Mouse (Mus musculus) lung, adult 2 months (tissue): ENCODE data around the gene Pdzd7. TPM values are rescaled to one million over a fixed set of nuclear protein-coding genes. Genes with fewer than 3 reads are reported as not detected.

ENCODE experiments used
- DNase-seq: peaks from one replicate; pipeline ENCODE4 v3.0.0; 2022
- H3K4me1 ChIP-seq: fragments of 200-500 bp; 2 replicates; pipeline ENCODE4 v1.6.1; 2011; ENCODE audit warnings: low read length; ENCODE audit not compliant: control insufficient read depth, insufficient read depth
- H3K4me3 ChIP-seq: fragments of 200-500 bp; replicated peaks from 2 replicates; pipeline ENCODE3; 2011; ENCODE audit warnings: low read depth, mild to moderate bottlenecking, control low read depth, low read length; ENCODE audit errors: extremely low read depth
- CTCF ChIP-seq: fragments of 200-500 bp; IDR thresholded peaks from 2 replicates; pipeline ENCODE4 v1.5.1; 2011; ENCODE audit warnings: mild to moderate bottlenecking, low read length, control low read depth; ENCODE audit not compliant: insufficient read depth
- POLR2A ChIP-seq: fragments of 200-500 bp; IDR thresholded peaks from 2 replicates; pipeline ENCODE4 v1.6.1; 2011; ENCODE audit warnings: low read depth, mild to moderate bottlenecking, control low read depth, low read length, borderline replicate concordance; ENCODE audit errors: extremely low read depth
- WGBS: fragments of 180-500 bp; shearing (Covaris S2); methylation state at CpG from one replicate; pipeline ENCODE4 v1.1.7; 2018; 5-methylcytosine and 5-hydroxymethylcytosine counted together
- polyA plus RNA-seq: library from polyadenylated mRNA; depleted of rRNA; stranded (reverse); fragments of >200 nt; gene quantifications from 2 replicates; pipeline ENCODE4 v1.2.3, GENCODE M21; 2012

Pdzd7 gene
- polyA plus RNA-seq, 1 experiment = 0.64 TPM

DNA sequence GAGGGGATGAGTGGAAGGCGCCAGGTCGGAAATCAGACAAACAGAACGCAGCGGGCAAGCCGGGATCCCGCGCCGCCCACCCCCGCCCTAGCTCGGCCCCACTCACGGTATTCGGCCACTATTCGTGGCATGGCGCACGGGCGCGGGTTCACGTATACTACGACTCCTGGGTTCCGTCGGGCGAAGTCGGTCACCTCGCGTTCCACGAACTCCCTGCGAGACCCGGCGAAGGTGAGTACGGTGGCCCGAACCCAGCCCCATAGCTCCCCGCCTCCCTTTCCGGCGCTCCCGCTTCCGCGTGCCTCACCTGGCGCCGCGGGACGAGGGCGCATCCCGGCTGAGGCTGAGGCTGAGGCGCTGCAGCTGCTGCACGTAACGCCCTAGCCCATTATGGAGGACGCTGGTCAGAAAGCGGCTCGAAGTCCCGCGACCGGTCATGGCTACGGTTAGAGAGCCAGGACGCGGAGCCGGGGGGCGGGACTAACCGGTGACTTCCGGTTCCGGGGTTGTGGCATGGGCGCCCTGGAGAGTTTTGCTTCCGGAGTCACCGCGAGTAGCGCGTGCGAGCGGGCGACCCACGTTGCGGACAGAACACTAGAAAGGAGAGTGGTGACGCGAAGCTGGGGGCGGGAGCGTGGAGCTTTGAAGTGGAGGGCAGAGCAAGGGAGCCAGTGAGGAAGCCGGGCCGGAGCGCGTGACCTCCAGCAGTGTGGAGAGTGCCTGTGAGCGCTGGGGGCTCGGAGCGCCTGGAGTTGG lies 39.4 kb downstream of the Pdzd7 start, which contains the start of gene Mrpl43:
Gene Mrpl43, minus strand, starts transcription at position 486 of the 756 bp plus-strand sequence.
- TF ChIP-seq CTCF = no peak
- TF ChIP-seq POLR2A = peak; percentile 56; the same call in 1 of the 2 replicates
- under 1% methylated on average over 82 of the region's 82 CpGs for WGBS
- Histone ChIP-seq H3K4me3 (peak within 1 kb of the TSS; percentile 96), H3K4me1 (peaks cover 10% of the 10 kb centered on the region)
- peak; percentile 99 for DNase-seq

- DNase-seq = peak; percentile 54
- WGBS = 8% methylated on average over 16 of the region's 16 CpGs
- TF ChIP-seq POLR2A (no peak), CTCF (no peak)
- peaks cover 10% of the 10 kb centered on the region for H3K4me1 ChIP-seq
- peak within 1 kb of the TSS; percentile 96 for H3K4me3 ChIP-seq
Observed at GRCm38 (mm10) chr19:45005444-45005843, 40.1 kb downstream of the Pdzd7 start, which contains the start of gene Twnk. Twnk (plus strand) TSS chr19:45005663.

DNA sequence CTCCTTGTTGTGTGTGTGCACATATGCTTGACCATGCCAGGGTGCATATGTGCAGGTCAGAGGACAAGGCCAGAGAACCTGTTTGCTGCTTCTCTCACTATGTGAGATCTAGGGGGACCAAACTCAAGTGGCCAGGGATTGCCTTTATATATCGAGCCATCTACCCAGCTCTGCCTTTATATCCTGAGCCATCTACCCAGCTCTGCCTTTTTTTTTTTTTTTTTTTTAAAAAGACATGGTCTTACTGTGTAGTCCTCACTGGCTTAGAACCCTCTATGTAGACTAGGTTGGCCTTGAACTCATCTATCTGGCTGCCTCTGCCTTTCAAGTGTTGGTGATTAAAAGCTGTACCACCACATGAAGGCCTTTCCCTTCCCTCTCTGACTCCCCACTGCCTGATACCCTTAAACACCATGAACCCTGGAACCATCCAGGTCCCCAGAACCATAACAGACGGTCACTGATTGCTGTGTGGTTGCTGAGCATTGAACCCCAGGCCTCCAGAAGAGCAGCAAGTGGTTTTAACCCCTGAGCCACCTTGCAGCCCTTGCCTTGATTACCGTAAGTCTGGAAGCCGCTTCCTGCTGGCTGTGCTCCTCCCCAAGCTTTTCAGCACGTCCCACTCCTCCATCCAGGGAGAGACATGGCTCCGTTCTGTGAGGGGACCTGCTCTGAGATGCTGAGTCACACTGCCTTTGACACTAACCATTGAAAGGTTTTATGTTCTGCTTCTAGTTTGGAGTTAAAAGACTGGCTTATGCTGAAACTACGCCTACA lies 41.6 kb downstream of the Pdzd7 start:
- H3K4me3 ChIP-seq = no peak overlapping the region
- DNase-seq = no peak
- WGBS = 88% methylated on average over 7 of the region's 7 CpGs
- TF ChIP-seq CTCF (no peak), POLR2A (no peak)
- peaks cover 10% of the 10 kb centered on the region for H3K4me1 ChIP-seq

DNA sequence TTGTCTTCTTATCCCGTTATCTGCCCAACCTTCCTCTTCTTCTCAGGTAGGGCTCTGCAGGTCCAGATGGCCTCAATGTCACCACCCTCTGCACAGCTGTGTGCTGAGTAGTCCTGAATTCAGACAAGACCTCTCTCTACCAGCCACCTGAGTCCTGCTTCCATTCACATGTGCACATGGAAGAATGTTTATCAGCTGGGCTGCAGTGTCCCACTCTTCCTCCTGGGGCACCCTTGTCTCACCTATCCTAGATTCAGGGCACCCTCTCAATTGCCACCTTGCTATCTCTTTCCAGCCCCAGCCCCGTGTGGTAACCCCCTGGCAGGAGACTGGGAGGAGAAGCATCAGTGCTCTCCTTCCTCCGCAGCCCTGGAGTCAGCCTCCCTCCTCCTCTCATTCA lies 43.2 kb downstream of the Pdzd7 start:
- 64% methylated on average over 3 of the region's 3 CpGs for WGBS
- Histone ChIP-seq H3K4me3 (no peak overlapping the region), H3K4me1 (peaks cover 10% of the 10 kb centered on the region)
- TF ChIP-seq POLR2A = no peak
- 0 out of 2 replicates have a peak, but pooled peaks have one; percentile 18 for TF ChIP-seq CTCF
- DNase-seq = no peak

- TF ChIP-seq CTCF (no peak), POLR2A (no peak)
- Histone ChIP-seq H3K4me1 (no peaks in the 10 kb centered on the region), H3K4me3 (no peak overlapping the region)
- WGBS = 78% methylated on average over 8 of the region's 8 CpGs
- DNase-seq = no peak
Observed at GRCm38 (mm10) chr19:44999647-45000046, 45.9 kb downstream of the Pdzd7 start.

DNA sequence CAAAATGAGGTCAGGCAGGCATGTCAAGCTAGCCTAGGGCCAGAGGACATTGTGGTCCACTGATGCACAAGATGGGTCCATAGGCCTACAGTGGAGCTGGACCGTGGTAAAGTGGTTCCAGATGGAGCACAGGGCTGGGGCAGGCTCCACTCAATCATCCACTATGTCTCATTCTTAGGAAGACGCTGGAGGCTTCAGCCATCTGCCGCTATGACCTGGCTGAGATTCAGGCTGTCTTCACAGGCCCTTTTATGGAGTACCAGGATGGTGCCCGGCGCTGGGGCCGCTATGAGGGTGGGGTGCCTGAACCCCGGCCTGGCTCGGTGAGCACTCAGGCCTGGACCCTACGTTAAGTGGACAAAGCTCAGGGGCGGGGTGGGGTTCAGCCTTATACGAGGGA lies 47.7 kb downstream of the Pdzd7 start:
- WGBS = 85% methylated on average over 11 of the region's 11 CpGs
- TF ChIP-seq CTCF (no peak), POLR2A (no peak)
- no peak for DNase-seq
- H3K4me3 ChIP-seq = no peak overlapping the region
- H3K4me1 ChIP-seq = no peaks in the 10 kb centered on the region

- no peak for TF ChIP-seq CTCF
- TF ChIP-seq POLR2A = no peak
- 62% methylated on average over 7 of the region's 7 CpGs for WGBS
- no peak for DNase-seq
- Histone ChIP-seq H3K4me1 (peaks cover 2% of the 10 kb centered on the region; the same call in 1 of the 2 replicates), H3K4me3 (no peak overlapping the region)
Observed at GRCm38 (mm10) chr19:44992712-44993111, 52.8 kb downstream of the Pdzd7 start.

DNA sequence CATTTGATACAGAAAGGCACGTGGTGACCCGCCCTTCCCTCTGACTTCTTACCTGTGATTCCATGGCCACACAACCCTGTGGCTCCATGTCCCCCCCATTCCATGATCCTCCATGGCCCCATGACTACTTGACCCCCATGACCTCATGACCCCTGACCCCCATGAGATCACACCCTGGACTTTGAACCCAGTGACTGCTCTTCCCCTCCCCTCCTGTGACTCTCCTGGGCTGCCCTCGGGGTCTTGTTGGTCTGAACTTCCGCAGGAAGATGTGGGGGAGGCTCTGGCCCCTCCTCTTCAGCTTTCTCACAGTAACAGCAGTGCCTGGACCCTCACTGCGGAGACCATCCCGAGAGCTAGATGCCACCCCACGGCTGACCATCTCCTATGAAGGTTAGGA lies 53.3 kb downstream of the Pdzd7 start:
- TF ChIP-seq POLR2A (no peak), CTCF (no peak)
- H3K4me3 ChIP-seq = no peak overlapping the region

DNA sequence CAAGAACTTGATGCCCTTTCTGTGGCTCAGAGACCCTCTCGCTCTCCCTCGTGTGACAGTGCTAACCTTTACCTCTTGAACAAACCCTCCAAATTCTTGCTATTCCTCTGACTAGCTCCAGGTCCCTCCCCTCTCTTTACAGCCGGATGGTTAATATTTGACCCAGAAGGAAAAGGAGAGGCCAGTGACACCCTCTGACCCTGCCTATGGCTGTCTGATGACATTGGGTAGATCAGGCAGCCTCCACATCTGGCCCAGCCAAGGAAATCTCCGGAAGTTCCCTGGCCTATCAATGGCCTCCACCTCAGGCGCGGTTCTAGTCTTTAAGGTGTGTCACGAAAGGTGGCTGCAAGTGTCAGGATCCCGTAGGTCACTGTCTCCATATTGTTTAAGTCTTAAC lies 54.5 kb downstream of the Pdzd7 start:
- Histone ChIP-seq H3K4me1 (peaks cover 2% of the 10 kb centered on the region; the same call in 1 of the 2 replicates), H3K4me3 (no peak overlapping the region)
- WGBS = 69% methylated on average over 8 of the region's 8 CpGs
- no peak for DNase-seq
- no peak for TF ChIP-seq POLR2A
- TF ChIP-seq CTCF = no peak

More for the DNA sequence above, 53.3 kb downstream of the Pdzd7 start:
- WGBS = 44% methylated on average over 7 of the region's 7 CpGs
- DNase-seq = no peak
- peaks cover 2% of the 10 kb centered on the region; the same call in 1 of the 2 replicates for H3K4me1 ChIP-seq
